11 mouse cellular contexts compared by ENCODE assay signal in the genomic region with DNA sequence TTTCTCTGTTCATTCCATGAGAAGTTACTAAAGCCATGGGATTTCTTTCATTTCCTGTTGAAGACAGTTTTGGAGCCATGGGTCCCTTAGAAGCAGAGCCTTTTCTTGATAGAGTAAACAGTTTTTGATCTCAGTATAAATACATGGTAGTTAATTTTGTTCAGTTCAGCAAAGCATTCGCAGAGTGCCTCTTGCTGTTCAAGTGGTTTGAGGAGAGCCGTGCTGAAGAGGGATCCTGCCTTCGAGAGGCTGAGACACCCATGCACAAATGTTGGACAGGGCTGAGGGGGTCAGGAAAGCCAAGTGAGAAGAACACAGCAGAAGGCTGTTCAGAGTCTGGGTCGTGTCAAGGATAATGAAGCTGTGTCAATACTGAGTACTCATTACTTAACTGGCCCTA.
"Had no signal": no experiment of that assay in that cellular context is flagged by ENCODE, and none has a peak within 500 bp of the region (broad histone marks: within the 10 kb centered on the region; RNA-seq: fewer than 3 reads in every experiment).

No protein-coding gene starts in this region.

- H3K4me1 ChIP-seq: kidney, embryonic 15.5 days; midbrain, embryonic 15.5 days had no signal

- ATAC-seq: intestine, postnatal 0 days; midbrain, embryonic 15.5 days had no signal

- H3K4me2 ChIP-seq: kidney, embryonic 15.5 days; midbrain, embryonic 11.5 days; midbrain, embryonic 15.5 days had no signal

- H3K27me3 ChIP-seq: kidney, embryonic 15.5 days; liver, embryonic 13.5 days; midbrain, embryonic 15.5 days had no signal

- DNase-seq: kidney, adult 8-10 months; layer of hippocampus, postnatal 36 days; liver, embryonic 13.5 days; thymus, adult 2 months; thymus, postnatal 14 days; thymus, postnatal 4 days had no signal

- H3K36me3 ChIP-seq: liver, embryonic 13.5 days; midbrain, embryonic 15.5 days had no signal

- H3K4me3 ChIP-seq: kidney, embryonic 15.5 days; left cerebral cortex, adult 2 months; liver, embryonic 13.5 days; midbrain, embryonic 15.5 days had no signal

- H3K27ac ChIP-seq: kidney, embryonic 15.5 days; left cerebral cortex, adult 2 months; liver, embryonic 13.5 days; midbrain, embryonic 15.5 days had no signal

- H3K9me3 ChIP-seq: kidney, embryonic 15.5 days; liver, embryonic 13.5 days; midbrain, embryonic 15.5 days had no signal

- H3K9ac ChIP-seq: kidney, embryonic 15.5 days; midbrain, embryonic 15.5 days had no signal
